Mouse (Mus musculus) intestine, embryonic 16.5 days (tissue): ENCODE results near the gene Olfr1044. TPM values are rescaled to one million over a fixed set of nuclear protein-coding genes. Genes with fewer than 3 reads are reported as not detected.

Experiments used
- ATAC-seq: fragments of 200-750 bp; cut with Nextera tagmentation; 2 replicates; pipeline ENCODE4 v1.8.0; 2017; ENCODE audit warnings: moderate TSS enrichment, moderate library complexity
- H3K27ac ChIP-seq: fragments of 300-500 bp; sonication (generic); 2 replicates; pipeline ENCODE4 v1.5.1; 2014; ENCODE audit warnings: mild to moderate bottlenecking, low read length
- H3K27me3 ChIP-seq: fragments of 300-500 bp; sonication (generic); replicated peaks from 2 replicates; pipeline ENCODE4 v1.6.1; 2014; ENCODE audit warnings: low read length, control low read depth, mixed read lengths; ENCODE audit not compliant: control insufficient read depth, insufficient read depth
- H3K36me3 ChIP-seq: fragments of 300-500 bp; sonication (generic); 2 replicates; pipeline ENCODE4 v1.6.1; 2014; ENCODE audit warnings: low read length, control low read depth; ENCODE audit not compliant: control insufficient read depth, insufficient read depth
- H3K4me1 ChIP-seq: fragments of 300-500 bp; sonication (generic); 2 replicates; pipeline ENCODE4 v1.6.1; 2014; ENCODE audit warnings: low read length, control low read depth, mixed read lengths; ENCODE audit not compliant: control insufficient read depth, insufficient read depth
- H3K4me2 ChIP-seq: fragments of 300-500 bp; sonication (generic); 2 replicates; pipeline ENCODE4 v1.6.1; 2014; ENCODE audit warnings: low read depth, low read length, control low read depth
- H3K4me3 ChIP-seq: fragments of 300-500 bp; sonication (generic); 2 replicates; pipeline ENCODE4 v1.5.1; 2014; ENCODE audit warnings: mild to moderate bottlenecking, low read length
- H3K9ac ChIP-seq: fragments of 300-500 bp; sonication (generic); 2 replicates; pipeline ENCODE4 v1.6.1; 2014; ENCODE audit warnings: low read depth, low read length
- H3K9me3 ChIP-seq: fragments of 300-500 bp; sonication (generic); 2 replicates; pipeline ENCODE4 v1.6.1; 2016; ENCODE audit warnings: low read length, control low read depth; ENCODE audit not compliant: control insufficient read depth
- WGBS: fragments of 180-500 bp; shearing (Covaris S2); extraction: QIAGEN DNeasy Blood & Tissue Kit; methylation state at CpG from one replicate; pipeline ENCODE4 v1.1.7; 2014; 5-methylcytosine and 5-hydroxymethylcytosine counted together
- polyA plus RNA-seq: library from polyadenylated mRNA; unstranded; fragments of >200 nt; fragmentation: Nextera tagmentation; extraction: Ambion mirVana; gene quantifications from 2 replicates; pipeline ENCODE4 v1.2.1, GENCODE M21; 2015

Gene Olfr1044
- polyA plus RNA-seq, 1 experiment from 2014 or later = not detected

GRCm38 (mm10) chr2:86135828-86136227, 41.8 kb downstream of the Olfr1044 start, which contains the start of gene Olfr1039:
Gene Olfr1039 (minus strand): TSS chr2:86135928.
- no peaks in the 10 kb centered on the region for H3K4me1 ChIP-seq

More at GRCm38 (mm10) chr2:86135828-86136227, 41.8 kb downstream of the Olfr1044 start, which contains the start of gene Olfr1039:
- Histone ChIP-seq H3K27ac (no peak within 1 kb of the TSS), H3K9me3 (no peaks in the 10 kb centered on the region), H3K9ac (no peak within 1 kb of the TSS), H3K4me3 (no peak within 1 kb of the TSS), H3K4me2 (no peak within 1 kb of the TSS), H3K36me3 (no peaks in the 10 kb centered on the region), H3K27me3 (no peaks in the 10 kb centered on the region)
- 92% methylated on average over 1 of the region's 1 CpGs for WGBS
- no peak for ATAC-seq

Other genes with a start within 250 kb of the Olfr1044 start
- gene Olfr1028, start 227.4 kb downstream of the Olfr1044 start, polyA plus RNA-seq = not detected in 2 replicates
- gene Olfr1029, start 203.9 kb downstream of the Olfr1044 start, polyA plus RNA-seq = not detected in 2 replicates
- gene Olfr1030, start 198.5 kb downstream of the Olfr1044 start, polyA plus RNA-seq = not detected in 2 replicates
- gene Olfr1031, start 187.5 kb downstream of the Olfr1044 start, polyA plus RNA-seq = not detected in 2 replicates
- gene Olfr1032, start 172.3 kb downstream of the Olfr1044 start, polyA plus RNA-seq = not detected in 2 replicates
- 1.6 and 3.0 TPM in 2 replicates for gene Olfr1033, start 157.2 kb downstream of the Olfr1044 start, polyA plus RNA-seq
- 0.02 TPM in 1 of 2 replicates, not detected in the other for gene Olfr1034, start 132.0 kb downstream of the Olfr1044 start, polyA plus RNA-seq
- gene Olfr1036, start 103.8 kb downstream of the Olfr1044 start, polyA plus RNA-seq = not detected in 2 replicates
- gene Olfr1037, start 90.4 kb downstream of the Olfr1044 start, polyA plus RNA-seq = not detected in 2 replicates
- gene Olfr1039, start 41.9 kb downstream of the Olfr1044 start, polyA plus RNA-seq = not detected in 2 replicates
- gene Olfr1040, start 31.1 kb downstream of the Olfr1044 start, polyA plus RNA-seq = not detected in 2 replicates
- not detected in 2 replicates for gene Olfr1042, start 16.0 kb downstream of the Olfr1044 start, polyA plus RNA-seq
- not detected in 2 replicates for gene Olfr1043, start 10.3 kb downstream of the Olfr1044 start, polyA plus RNA-seq
- gene Olfr52, start 7.9 kb upstream of the Olfr1044 start, polyA plus RNA-seq = not detected in 2 replicates
- not detected in 2 replicates for gene Olfr1045, start 25.2 kb upstream of the Olfr1044 start, polyA plus RNA-seq
- not detected in 2 replicates for gene Olfr1046, start 41.5 kb upstream of the Olfr1044 start, polyA plus RNA-seq
- not detected in 2 replicates for gene Olfr1047, start 53.6 kb upstream of the Olfr1044 start, polyA plus RNA-seq
- not detected in 2 replicates for gene Olfr1048, start 62.5 kb upstream of the Olfr1044 start, polyA plus RNA-seq
- not detected in 2 replicates for gene Olfr1049, start 80.5 kb upstream of the Olfr1044 start, polyA plus RNA-seq
- not detected in 2 replicates for gene Olfr1051, start 101.3 kb upstream of the Olfr1044 start, polyA plus RNA-seq
- not detected in 2 replicates for gene Olfr1052, start 114.6 kb upstream of the Olfr1044 start, polyA plus RNA-seq
- gene Olfr1053, start 137.5 kb upstream of the Olfr1044 start, polyA plus RNA-seq = not detected in 2 replicates
- gene Olfr1054, start 157.6 kb upstream of the Olfr1044 start, polyA plus RNA-seq = not detected in 2 replicates
- not detected in 2 replicates for gene Olfr1055, start 172.5 kb upstream of the Olfr1044 start, polyA plus RNA-seq
- not detected in 2 replicates for gene Olfr1056, start 184.6 kb upstream of the Olfr1044 start, polyA plus RNA-seq
- gene Olfr1057, start 200.6 kb upstream of the Olfr1044 start, polyA plus RNA-seq = not detected in 2 replicates
- not detected in 2 replicates for gene Olfr1058, start 210.7 kb upstream of the Olfr1044 start, polyA plus RNA-seq
- not detected in 2 replicates for gene Olfr1061, start 236.2 kb upstream of the Olfr1044 start, polyA plus RNA-seq
- gene Olfr1062, start 248.9 kb upstream of the Olfr1044 start, polyA plus RNA-seq = not detected in 2 replicates